Mouse (Mus musculus): ENCODE results near the gene Tmem115. TPM values are rescaled to one million over a fixed set of nuclear protein-coding genes. Genes with fewer than 3 reads are reported as not detected.

Gene Tmem115
- 20.9 TPM for polyA plus RNA-seq (2014; fragmentation: Illumina TruSeq; extraction: RNeasy Lipid Tissue Mini Kit (QIAGEN cat#74804); ENCODE audit: low read depth, low replicate concordance)

DNA sequence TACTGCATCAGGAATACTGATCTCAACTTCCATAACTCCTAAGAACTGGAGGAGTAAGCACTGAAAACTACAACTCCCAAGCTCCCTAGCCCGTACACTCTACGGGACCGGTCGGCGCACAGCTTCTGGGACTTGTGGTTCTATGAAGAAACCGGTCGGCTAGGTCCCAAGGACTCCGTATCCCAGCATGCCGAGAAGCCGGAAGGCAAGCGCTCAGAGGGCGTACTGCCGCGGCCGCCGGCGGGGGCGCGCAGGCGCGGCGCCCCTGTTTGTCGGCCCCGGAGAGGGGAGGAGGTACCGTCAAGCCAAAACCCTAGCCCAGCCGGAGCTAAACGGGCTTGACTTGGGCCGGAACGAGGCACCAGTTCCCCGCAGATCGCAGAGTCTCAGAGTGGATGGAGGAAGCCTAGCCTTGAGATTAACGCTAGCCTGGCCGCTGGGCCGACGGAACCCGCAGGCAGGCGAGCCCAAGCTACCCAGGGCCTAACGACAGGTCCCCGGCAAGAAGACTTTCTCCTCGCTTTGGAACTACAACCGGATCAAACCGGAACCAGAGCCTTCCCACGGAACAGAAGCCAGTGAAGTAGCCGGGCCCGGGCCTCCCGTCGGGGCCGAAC lies at the start of gene Tmem115:
Tmem115 (plus strand) TSS at position 155 of the 617 bp plus-strand sequence.

DNA sequence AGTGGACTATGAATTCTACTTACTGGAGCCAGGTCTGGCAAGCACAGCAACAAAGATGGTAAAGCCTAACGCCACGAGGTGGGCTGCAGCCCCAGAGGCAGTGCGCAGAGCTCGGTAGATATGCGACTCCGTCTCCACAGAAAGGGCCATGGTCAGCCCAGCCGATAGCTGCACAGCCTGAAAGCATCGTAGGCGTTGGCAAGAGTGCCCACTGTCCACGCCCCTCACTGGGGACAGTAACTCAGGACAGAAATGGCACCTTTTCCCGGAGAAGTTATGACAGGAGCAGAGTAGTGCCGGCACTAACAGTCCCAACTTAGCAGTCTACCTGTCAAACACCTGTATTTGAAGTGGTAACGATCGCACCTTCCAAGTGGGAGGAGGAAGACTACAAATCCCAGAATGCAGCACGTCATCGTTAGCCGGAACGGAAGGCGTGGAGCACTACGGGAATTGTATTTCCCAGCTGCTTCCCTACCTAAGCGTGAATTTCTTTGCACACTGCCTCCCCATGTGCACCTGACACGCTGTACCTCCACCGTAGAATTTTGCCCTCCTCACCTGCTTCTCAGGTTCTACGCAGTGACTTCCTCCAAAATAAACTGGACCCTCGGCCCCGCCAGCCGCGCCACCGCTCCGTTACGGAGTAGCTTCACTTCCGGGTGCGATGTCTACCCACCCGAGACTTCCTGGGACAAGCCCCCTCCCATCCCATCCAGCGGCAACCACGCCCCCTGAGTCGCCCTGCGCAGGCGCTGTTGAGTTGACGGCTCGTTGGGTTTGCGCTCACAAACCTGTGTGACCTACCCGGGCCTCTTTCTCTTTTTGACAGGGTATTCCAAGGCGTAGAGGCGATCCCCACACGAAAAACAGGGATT lies 8.0 kb downstream of the Tmem115 start, which contains the start of the genes Cyb561d2 and Nprl2:
Cyb561d2 (minus strand) TSS at position 720 of the 878 bp plus-strand sequence.
Nprl2 (plus strand) TSS at position 753 of the 878 bp plus-strand sequence.

GRCm38 (mm10) chr9:107547026-107547425 lies 13.3 kb downstream of the Tmem115 start, which contains the start of gene Zmynd10:
TSS of gene Zmynd10 (plus strand) at chr9:107547298.

GRCm38 (mm10) chr9:107551117-107551889 lies 17.6 kb downstream of the Tmem115 start, which contains the start of gene Rassf1:
TSS of gene Rassf1 (plus strand) at chr9:107551555.

DNA sequence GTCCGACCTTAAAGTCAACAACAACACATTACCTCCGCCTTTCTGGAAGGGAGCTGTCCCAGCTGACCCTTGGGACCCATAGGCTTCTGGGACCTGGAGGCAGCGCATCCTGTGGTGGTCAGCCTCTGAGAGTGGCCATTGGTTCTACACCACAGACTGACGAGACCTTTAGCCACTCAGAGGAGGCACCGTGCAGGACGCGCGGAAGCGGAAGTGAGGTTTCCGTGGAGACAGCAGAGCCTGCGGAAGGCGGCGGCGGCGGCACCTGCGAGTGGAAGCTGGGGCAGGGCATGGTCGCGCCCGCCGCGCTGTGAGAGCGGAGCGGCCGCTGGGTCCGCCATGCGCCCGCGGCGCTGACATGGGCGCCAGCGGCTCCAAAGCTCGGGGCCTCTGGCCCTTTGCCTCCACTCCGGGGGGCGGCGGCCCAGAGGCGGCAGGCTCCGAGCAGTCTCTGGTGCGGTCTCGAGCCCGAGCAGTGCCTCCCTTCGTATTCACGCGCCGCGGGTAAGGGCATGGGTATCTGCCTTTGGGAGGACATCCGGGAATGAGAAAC lies 29.4 kb downstream of the Tmem115 start, which contains the start of gene Tusc2:
Tusc2 (plus strand) TSS at position 227 of the 553 bp plus-strand sequence.

DNA sequence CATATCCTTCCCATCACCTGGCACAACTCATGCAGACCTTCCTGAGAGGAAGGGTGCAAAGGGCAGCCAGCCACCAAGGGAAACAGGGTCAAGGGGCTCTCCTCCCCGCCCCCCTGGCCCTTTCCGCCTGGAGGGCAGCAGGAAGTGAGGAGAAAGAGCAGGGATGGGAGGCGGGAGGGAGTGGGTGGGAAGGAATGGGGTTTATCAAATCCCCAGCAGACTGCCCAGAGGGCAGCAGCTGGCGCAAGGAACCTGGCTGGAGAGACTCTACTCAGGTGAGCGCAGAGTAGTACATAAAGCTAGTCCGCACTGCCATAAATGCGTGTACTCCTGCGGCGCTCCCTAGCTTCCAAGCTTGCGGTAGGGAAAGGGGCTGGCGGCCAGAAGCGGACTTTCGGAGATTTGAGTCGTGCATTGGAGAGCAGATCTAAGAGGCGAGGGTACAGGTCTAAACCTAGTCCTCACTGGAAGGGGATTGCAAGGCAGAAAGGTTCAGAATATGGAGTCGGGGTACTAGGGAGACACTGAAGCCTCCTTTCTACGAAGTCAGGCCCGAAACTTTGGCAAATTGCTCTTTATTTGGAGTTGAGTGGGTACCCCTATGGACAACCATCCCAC lies 34.1 kb downstream of the Tmem115 start, which contains the start of gene Hyal2:
Hyal2 (plus strand) TSS at position 244 of the 618 bp plus-strand sequence.

DNA sequence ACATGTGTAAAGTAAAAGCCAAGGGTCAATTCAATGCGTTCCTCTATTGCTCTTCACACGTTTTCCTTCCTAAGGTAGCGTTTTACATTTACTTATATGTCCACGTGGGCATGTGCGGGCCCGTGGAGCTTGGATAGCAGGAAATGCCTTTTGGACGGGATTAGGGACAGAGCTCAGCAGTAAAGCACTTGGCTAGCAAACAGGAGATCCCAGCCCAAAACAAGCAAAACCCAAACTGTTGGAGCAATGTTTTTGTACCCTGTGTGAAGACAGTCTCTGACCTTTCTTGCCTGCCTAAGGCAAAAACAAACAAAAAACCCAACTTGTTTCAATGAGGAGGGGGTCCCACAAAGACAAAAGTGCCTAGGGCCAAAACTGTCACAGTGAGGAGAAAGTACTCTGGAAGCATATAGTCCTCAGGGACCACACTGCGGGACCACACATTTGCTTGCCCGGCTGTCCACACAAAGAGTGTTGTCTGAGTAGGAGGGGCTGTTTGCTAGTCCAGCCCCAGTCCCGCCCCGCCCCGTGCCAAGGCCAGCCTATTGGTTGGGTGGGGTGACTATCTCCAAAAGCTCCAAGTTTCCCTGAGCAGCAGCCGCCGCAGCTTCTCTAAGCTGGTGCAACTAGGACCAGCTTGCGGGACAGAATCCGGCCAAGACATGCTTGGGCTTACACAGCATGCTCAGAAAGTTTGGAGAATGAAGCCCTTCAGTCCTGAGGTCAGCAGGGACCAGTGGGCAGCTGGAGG lies 42.8 kb downstream of the Tmem115 start, which contains the start of gene Hyal1:
Hyal1 (plus strand) TSS at position 571 of the 751 bp plus-strand sequence.

GRCm38 (mm10) chr9:107578587-107578986 lies 44.8 kb downstream of the Tmem115 start, which contains the start of gene Naa80:
TSS of gene Naa80 (plus strand) at chr9:107578887.

GRCm38 (mm10) chr9:107580501-107581317 lies 47.0 kb downstream of the Tmem115 start, which contains the start of gene Hyal3:
TSS of gene Hyal3 (plus strand) at chr9:107580818.

DNA sequence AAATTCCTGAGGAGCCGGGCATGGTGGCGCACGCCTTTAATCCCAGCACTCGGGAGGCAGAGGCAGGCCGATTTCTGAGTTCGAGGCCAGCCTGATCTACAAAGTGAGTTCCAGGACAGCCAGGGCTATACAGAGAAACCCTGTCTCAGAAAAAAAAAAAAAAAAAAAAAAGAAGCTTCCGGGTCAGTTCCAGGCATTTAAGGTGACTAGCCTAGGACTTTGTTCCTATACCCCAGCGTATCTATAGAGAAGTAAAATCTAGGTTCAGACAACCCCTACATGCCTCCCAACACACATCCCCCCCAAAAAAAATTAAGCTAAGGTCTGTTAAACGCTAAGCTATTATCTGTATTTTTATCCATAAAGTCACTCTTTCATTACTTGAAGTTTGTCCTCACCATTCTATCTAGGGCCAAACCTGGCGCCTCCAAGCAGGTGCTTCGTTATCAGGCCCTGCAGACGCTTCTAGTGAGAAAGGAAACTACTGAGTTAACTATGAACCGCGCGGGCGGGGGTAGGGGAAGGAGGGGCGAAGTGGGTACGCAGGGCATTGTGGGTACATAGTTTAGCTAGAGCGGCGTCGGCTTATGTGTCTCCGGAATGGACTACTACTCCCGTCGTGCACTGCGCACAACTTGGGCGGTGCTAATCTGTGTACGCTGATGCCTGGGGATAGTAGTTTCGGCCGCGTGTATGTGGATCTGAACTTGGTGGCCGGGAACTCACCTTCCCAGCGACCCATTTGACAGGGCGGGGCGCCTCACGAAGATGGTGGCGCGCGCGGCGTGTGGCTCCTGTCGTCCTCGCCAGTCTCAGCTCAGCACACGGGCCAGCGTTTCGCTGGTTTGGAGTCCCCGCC lies 53.5 kb downstream of the Tmem115 start, which contains the start of gene Ifrd2:
Ifrd2 (plus strand) TSS at position 669 of the 859 bp plus-strand sequence.

Other genes with a start within 250 kb of the Tmem115 start
- gene Mapkapk3, start 244.1 kb upstream of the Tmem115 start, polyA plus RNA-seq (2014; fragmentation: Illumina TruSeq; extraction: RNeasy Lipid Tissue Mini Kit (QIAGEN cat#74804); ENCODE audit: low read depth, low replicate concordance): 30.9 TPM
- 73.9 TPM for gene Cish, start 237.9 kb upstream of the Tmem115 start, polyA plus RNA-seq (2014; fragmentation: Illumina TruSeq; extraction: RNeasy Lipid Tissue Mini Kit (QIAGEN cat#74804); ENCODE audit: low read depth, low replicate concordance)
- 23.0 TPM for gene Hemk1, start 195.6 kb upstream of the Tmem115 start, polyA plus RNA-seq (2014; fragmentation: Illumina TruSeq; extraction: RNeasy Lipid Tissue Mini Kit (QIAGEN cat#74804); ENCODE audit: low read depth, low replicate concordance)
- gene 6430571L13Rik, start 193.3 kb upstream of the Tmem115 start, polyA plus RNA-seq (2014; fragmentation: Illumina TruSeq; extraction: RNeasy Lipid Tissue Mini Kit (QIAGEN cat#74804); ENCODE audit: low read depth, low replicate concordance): 3.7 TPM
- gene Cacna2d2, start 134.3 kb upstream of the Tmem115 start, polyA plus RNA-seq (2014; fragmentation: Illumina TruSeq; extraction: RNeasy Lipid Tissue Mini Kit (QIAGEN cat#74804); ENCODE audit: low read depth, low replicate concordance): 6.0 TPM
- 5.5 TPM for gene Cyb561d2, start 8.2 kb downstream of the Tmem115 start, polyA plus RNA-seq (2014; fragmentation: Illumina TruSeq; extraction: RNeasy Lipid Tissue Mini Kit (QIAGEN cat#74804); ENCODE audit: low read depth, low replicate concordance)
- 25.1 TPM for gene Nprl2, start 8.3 kb downstream of the Tmem115 start, polyA plus RNA-seq (2014; fragmentation: Illumina TruSeq; extraction: RNeasy Lipid Tissue Mini Kit (QIAGEN cat#74804); ENCODE audit: low read depth, low replicate concordance)
- gene Zmynd10, start 13.4 kb downstream of the Tmem115 start, polyA plus RNA-seq (2014; fragmentation: Illumina TruSeq; extraction: RNeasy Lipid Tissue Mini Kit (QIAGEN cat#74804); ENCODE audit: low read depth, low replicate concordance): not detected
- gene Rassf1, start 17.6 kb downstream of the Tmem115 start, polyA plus RNA-seq (2014; fragmentation: Illumina TruSeq; extraction: RNeasy Lipid Tissue Mini Kit (QIAGEN cat#74804); ENCODE audit: low read depth, low replicate concordance): 20.7 TPM
- gene Tusc2, start 29.3 kb downstream of the Tmem115 start, polyA plus RNA-seq (2014; fragmentation: Illumina TruSeq; extraction: RNeasy Lipid Tissue Mini Kit (QIAGEN cat#74804); ENCODE audit: low read depth, low replicate concordance): 38.5 TPM
- gene Hyal2, start 34.0 kb downstream of the Tmem115 start, polyA plus RNA-seq (2014; fragmentation: Illumina TruSeq; extraction: RNeasy Lipid Tissue Mini Kit (QIAGEN cat#74804); ENCODE audit: low read depth, low replicate concordance): 36.4 TPM
- gene Hyal1, start 43.0 kb downstream of the Tmem115 start, polyA plus RNA-seq (2014; fragmentation: Illumina TruSeq; extraction: RNeasy Lipid Tissue Mini Kit (QIAGEN cat#74804); ENCODE audit: low read depth, low replicate concordance): 9.7 TPM
- 22.3 TPM for gene Naa80, start 44.9 kb downstream of the Tmem115 start, polyA plus RNA-seq (2014; fragmentation: Illumina TruSeq; extraction: RNeasy Lipid Tissue Mini Kit (QIAGEN cat#74804); ENCODE audit: low read depth, low replicate concordance)
- gene Hyal3, start 46.9 kb downstream of the Tmem115 start, polyA plus RNA-seq (2014; fragmentation: Illumina TruSeq; extraction: RNeasy Lipid Tissue Mini Kit (QIAGEN cat#74804); ENCODE audit: low read depth, low replicate concordance): not detected
- gene Ifrd2, start 53.7 kb downstream of the Tmem115 start, polyA plus RNA-seq (2014; fragmentation: Illumina TruSeq; extraction: RNeasy Lipid Tissue Mini Kit (QIAGEN cat#74804); ENCODE audit: low read depth, low replicate concordance): 39.4 TPM
- 26.6 TPM for gene Sema3b, start 75.3 kb downstream of the Tmem115 start, polyA plus RNA-seq (2014; fragmentation: Illumina TruSeq; extraction: RNeasy Lipid Tissue Mini Kit (QIAGEN cat#74804); ENCODE audit: low read depth, low replicate concordance)
- gene Gnai2, start 101.4 kb downstream of the Tmem115 start, polyA plus RNA-seq (2014; fragmentation: Illumina TruSeq; extraction: RNeasy Lipid Tissue Mini Kit (QIAGEN cat#74804); ENCODE audit: low read depth, low replicate concordance): 183 TPM
- 119 TPM for gene Slc38a3, start 135.6 kb downstream of the Tmem115 start, polyA plus RNA-seq (2014; fragmentation: Illumina TruSeq; extraction: RNeasy Lipid Tissue Mini Kit (QIAGEN cat#74804); ENCODE audit: low read depth, low replicate concordance)
- not detected for gene Gnat1, start 145.8 kb downstream of the Tmem115 start, polyA plus RNA-seq (2014; fragmentation: Illumina TruSeq; extraction: RNeasy Lipid Tissue Mini Kit (QIAGEN cat#74804); ENCODE audit: low read depth, low replicate concordance)
- gene Sema3f, start 176.5 kb downstream of the Tmem115 start, polyA plus RNA-seq (2014; fragmentation: Illumina TruSeq; extraction: RNeasy Lipid Tissue Mini Kit (QIAGEN cat#74804); ENCODE audit: low read depth, low replicate concordance): 15.1 TPM
- gene Rbm5, start 237.1 kb downstream of the Tmem115 start, polyA plus RNA-seq (2014; fragmentation: Illumina TruSeq; extraction: RNeasy Lipid Tissue Mini Kit (QIAGEN cat#74804); ENCODE audit: low read depth, low replicate concordance): 79.8 TPM

All from heart, adult 10 weeks (tissue).